Mouse (Mus musculus) lung, adult 2 months (tissue): ENCODE measurements at regions not wholly inside any gene's neighbourhood (a gene's known extent, or its start where the extent isn't known, plus 50 kb on each side); places are given as distances from the start of the nearest gene placed in this dataset.

Experiments
- CTCF ChIP-seq: fragments of 200-500 bp; IDR thresholded peaks from 2 replicates; pipeline ENCODE4 v1.5.1; 2011; ENCODE audit warnings: mild to moderate bottlenecking, low read length, control low read depth; ENCODE audit not compliant: insufficient read depth
- POLR2A ChIP-seq: fragments of 200-500 bp; IDR thresholded peaks from 2 replicates; pipeline ENCODE4 v1.6.1; 2011; ENCODE audit warnings: low read depth, mild to moderate bottlenecking, control low read depth, low read length, borderline replicate concordance; ENCODE audit errors: extremely low read depth

- no peak for TF ChIP-seq POLR2A
- TF ChIP-seq CTCF = no peak
Measured at GRCm38 (mm10) chr3:18640286-18640685, 692.1 kb downstream of the Cypt12 start.
